Mouse (Mus musculus): ENCODE results near the gene Srsf7.

GRCm38 (mm10) chr17:80206301-80206670 is 821 bp downstream of the Srsf7 start:
- 0 out of 2 replicates have a peak, but pooled peaks have one; percentile 32 for TF ChIP-seq ZNF384 (IDR thresholded peaks at IDR 0.05; ENCODE audit: low read depth, low read length)
- TF ChIP-seq CHD2 (IDR thresholded peaks at IDR 0.05; ENCODE audit: low read depth, low read length) = no peak
- TF ChIP-seq ZC3H11A (IDR thresholded peaks at IDR 0.05; ENCODE audit: borderline replicate concordance, low read depth, low read length) = no peak
